Mouse (Mus musculus) kidney, embryonic 15.5 days (tissue): Measurements from ENCODE around the gene Them5. TPM values are rescaled to one million over a fixed set of nuclear protein-coding genes. Genes with fewer than 3 reads are reported as not detected.

Source experiments
- ATAC-seq: fragments of 200-750 bp; cut with Nextera tagmentation; replicated peaks from 2 replicates; pipeline ENCODE4 v1.8.0; 2017; ENCODE audit warnings: moderate TSS enrichment; ENCODE audit not compliant: low FRiP score
- H3K27ac ChIP-seq: fragments of 300-500 bp; sonication (generic); 2 replicates; pipeline ENCODE4 v1.5.1; 2015; ENCODE audit warnings: mild to moderate bottlenecking, inconsistent platforms
- H3K27me3 ChIP-seq: fragments of 300-500 bp; sonication (generic); 2 replicates; pipeline ENCODE4 v1.6.1; 2015; ENCODE audit warnings: inconsistent platforms
- H3K36me3 ChIP-seq: fragments of 300-500 bp; sonication (generic); 2 replicates; pipeline ENCODE4 v1.6.1; 2015; ENCODE audit warnings: inconsistent platforms
- H3K4me1 ChIP-seq: fragments of 300-500 bp; sonication (generic); 2 replicates; pipeline ENCODE4 v1.6.1; 2015; ENCODE audit warnings: inconsistent platforms
- H3K4me2 ChIP-seq: fragments of 300-500 bp; sonication (generic); 2 replicates; pipeline ENCODE4 v1.6.1; 2015; ENCODE audit warnings: moderate library complexity, mild to moderate bottlenecking, inconsistent platforms
- H3K4me3 ChIP-seq: fragments of 300-500 bp; sonication (generic); replicated peaks from 2 replicates; pipeline ENCODE4 v1.5.1; 2015; ENCODE audit warnings: mild to moderate bottlenecking, inconsistent platforms
- H3K9ac ChIP-seq: fragments of 300-500 bp; sonication (generic); 2 replicates; pipeline ENCODE4 v1.6.1; 2015; ENCODE audit warnings: mild to moderate bottlenecking, inconsistent platforms
- H3K9me3 ChIP-seq: fragments of 300-500 bp; sonication (generic); replicated peaks from 2 replicates; pipeline ENCODE4 v1.6.1; 2016; ENCODE audit warnings: inconsistent platforms
- WGBS: fragments of 180-500 bp; shearing (Covaris S2); methylation state at CpG from one replicate; pipeline ENCODE4 v1.1.7; 2015; ENCODE audit warnings: mixed read lengths; 5-methylcytosine and 5-hydroxymethylcytosine counted together
- polyA plus RNA-seq: library from polyadenylated mRNA; unstranded; fragments of >200 nt; fragmentation: Nextera tagmentation; extraction: Ambion mirVana; gene quantifications from 2 replicates; pipeline ENCODE4 v1.2.1, GENCODE M21; 2015

Them5 gene
- polyA plus RNA-seq: 1.3 TPM in 1 of 2 replicates, not detected in the other

GRCm38 (mm10) chr3:94341959-94342422 lies at the start of gene Them5:
Them5 (plus strand) TSS chr3:94342099.
- no peak within 1 kb of the TSS for H3K27ac ChIP-seq
- no peak within 1 kb of the TSS for H3K4me3 ChIP-seq
- H3K36me3 ChIP-seq: no peaks in the 10 kb centered on the region
- no peaks in the 10 kb centered on the region for H3K27me3 ChIP-seq
- H3K4me2 ChIP-seq: no peak within 1 kb of the TSS
- WGBS: 46% methylated on average over 3 of the region's 3 CpGs
- no peaks in the 10 kb centered on the region for H3K9me3 ChIP-seq
- H3K4me1 ChIP-seq: no peaks in the 10 kb centered on the region
- no peak within 1 kb of the TSS for H3K9ac ChIP-seq
- ATAC-seq: no peak

GRCm38 (mm10) chr3:94305457-94305856 lies 36.4 kb upstream of the Them5 start:
- WGBS: 72% methylated on average over 1 of the region's 1 CpGs
- Histone ChIP-seq H3K4me2 (no peak overlapping the region), H3K9me3 (no peaks in the 10 kb centered on the region), H3K4me1 (0 out of 2 replicates have a peak, but pooled peaks cover 4% of the 10 kb centered on the region), H3K27ac (no peak overlapping the region), H3K9ac (no peak overlapping the region), H3K36me3 (no peaks in the 10 kb centered on the region), H3K4me3 (no peak overlapping the region), H3K27me3 (no peaks in the 10 kb centered on the region)
- no peak for ATAC-seq

- no peak overlapping the region for H3K4me2 ChIP-seq
Observed at GRCm38 (mm10) chr3:94306975-94307374, 34.9 kb upstream of the Them5 start.

GRCm38 (mm10) chr3:94309633-94310363 lies 32.1 kb upstream of the Them5 start, which contains the start of gene Them4:
Them4 (plus strand) TSS chr3:94310089.
- peak within 1 kb of the TSS; percentile 65 for H3K9ac ChIP-seq
- H3K4me1 ChIP-seq: peaks cover 9% of the 10 kb centered on the region; the same call in 1 of the 2 replicates
- peak; percentile 100 for ATAC-seq
- no peaks in the 10 kb centered on the region for H3K9me3 ChIP-seq
- peak within 1 kb of the TSS; percentile 78 for H3K4me2 ChIP-seq
- H3K27ac ChIP-seq: peak within 1 kb of the TSS; percentile 91
- 2% methylated on average over 47 of the region's 47 CpGs for WGBS
- H3K36me3 ChIP-seq: no peaks in the 10 kb centered on the region
- peak within 1 kb of the TSS; percentile 66 for H3K4me3 ChIP-seq
- H3K27me3 ChIP-seq: no peaks in the 10 kb centered on the region

More at GRCm38 (mm10) chr3:94306975-94307374, 34.9 kb upstream of the Them5 start:
- no peak overlapping the region for H3K4me3 ChIP-seq
- no peak for ATAC-seq
- H3K9me3 ChIP-seq: no peaks in the 10 kb centered on the region
- H3K27me3 ChIP-seq: no peaks in the 10 kb centered on the region
- no peaks in the 10 kb centered on the region for H3K36me3 ChIP-seq
- no peak overlapping the region for H3K27ac ChIP-seq
- H3K4me1 ChIP-seq: peaks cover 9% of the 10 kb centered on the region; the same call in 1 of the 2 replicates
- H3K9ac ChIP-seq: no peak overlapping the region

GRCm38 (mm10) chr3:94310491-94310890 lies 31.4 kb upstream of the Them5 start:
- Histone ChIP-seq H3K4me3 (peak overlapping the region; percentile 66), H3K27ac (peak overlapping the region; percentile 91), H3K9me3 (no peaks in the 10 kb centered on the region), H3K4me1 (peaks cover 9% of the 10 kb centered on the region; the same call in 1 of the 2 replicates), H3K4me2 (peak overlapping the region; percentile 78), H3K9ac (peak overlapping the region; percentile 65), H3K36me3 (no peaks in the 10 kb centered on the region), H3K27me3 (no peaks in the 10 kb centered on the region)
- ATAC-seq: no peak
- 50% methylated on average over 7 of the region's 7 CpGs for WGBS

GRCm38 (mm10) chr3:94310911-94311310 lies 31.0 kb upstream of the Them5 start:
- peak overlapping the region; percentile 66 for H3K4me3 ChIP-seq
- no peaks in the 10 kb centered on the region for H3K9me3 ChIP-seq
- 75% methylated on average over 6 of the region's 6 CpGs for WGBS
- no peak for ATAC-seq
- peaks cover 9% of the 10 kb centered on the region; the same call in 1 of the 2 replicates for H3K4me1 ChIP-seq
- no peak overlapping the region for H3K27ac ChIP-seq
- H3K27me3 ChIP-seq: no peaks in the 10 kb centered on the region
- peak overlapping the region; percentile 78 for H3K4me2 ChIP-seq
- H3K9ac ChIP-seq: no peak overlapping the region
- H3K36me3 ChIP-seq: no peaks in the 10 kb centered on the region

GRCm38 (mm10) chr3:94311376-94311775 lies 30.5 kb upstream of the Them5 start:
- Histone ChIP-seq H3K9me3 (no peaks in the 10 kb centered on the region), H3K27me3 (no peaks in the 10 kb centered on the region), H3K27ac (no peak overlapping the region), H3K4me1 (peaks cover 9% of the 10 kb centered on the region; the same call in 1 of the 2 replicates), H3K4me3 (peak overlapping the region; percentile 66; the same call in 1 of the 2 replicates), H3K36me3 (no peaks in the 10 kb centered on the region), H3K4me2 (peak overlapping the region; percentile 78), H3K9ac (no peak overlapping the region)
- no peak for ATAC-seq
- WGBS: 82% methylated on average over 4 of the region's 4 CpGs

- Histone ChIP-seq H3K4me2 (no peak overlapping the region), H3K4me3 (no peak overlapping the region), H3K9me3 (no peaks in the 10 kb centered on the region), H3K36me3 (peaks cover 15% of the 10 kb centered on the region; the same call in 1 of the 2 replicates), H3K9ac (no peak overlapping the region), H3K4me1 (no peaks in the 10 kb centered on the region), H3K27ac (no peak overlapping the region), H3K27me3 (no peaks in the 10 kb centered on the region)
- 60% methylated on average over 3 of the region's 3 CpGs for WGBS
- no peak for ATAC-seq
Observed at GRCm38 (mm10) chr3:94328681-94329080, 13.2 kb upstream of the Them5 start.

- no peak for ATAC-seq
- Histone ChIP-seq H3K27ac (no peak overlapping the region), H3K4me3 (no peak overlapping the region), H3K9ac (no peak overlapping the region), H3K9me3 (no peaks in the 10 kb centered on the region), H3K36me3 (peaks cover 5% of the 10 kb centered on the region; the same call in 1 of the 2 replicates), H3K4me2 (no peak overlapping the region), H3K27me3 (no peaks in the 10 kb centered on the region), H3K4me1 (no peaks in the 10 kb centered on the region)
- WGBS: 95% methylated on average over 4 of the region's 4 CpGs
Observed at GRCm38 (mm10) chr3:94334442-94334841, 7.5 kb upstream of the Them5 start.

GRCm38 (mm10) chr3:94338522-94338921 lies 3.4 kb upstream of the Them5 start:
- WGBS: 81% methylated on average over 3 of the region's 3 CpGs
- H3K4me3 ChIP-seq: no peak overlapping the region
- no peaks in the 10 kb centered on the region for H3K9me3 ChIP-seq
- no peak overlapping the region for H3K9ac ChIP-seq
- no peak for ATAC-seq
- H3K36me3 ChIP-seq: no peaks in the 10 kb centered on the region
- no peaks in the 10 kb centered on the region for H3K27me3 ChIP-seq
- H3K27ac ChIP-seq: no peak overlapping the region
- no peaks in the 10 kb centered on the region for H3K4me1 ChIP-seq
- no peak overlapping the region for H3K4me2 ChIP-seq

GRCm38 (mm10) chr3:94342552-94342951 lies 653 bp downstream of the Them5 start:
- WGBS: 55% methylated on average over 1 of the region's 1 CpGs
- Histone ChIP-seq H3K27me3 (no peaks in the 10 kb centered on the region), H3K4me3 (no peak overlapping the region), H3K9ac (no peak overlapping the region), H3K4me1 (no peaks in the 10 kb centered on the region), H3K27ac (no peak overlapping the region), H3K4me2 (no peak overlapping the region), H3K9me3 (no peaks in the 10 kb centered on the region), H3K36me3 (no peaks in the 10 kb centered on the region)
- no peak for ATAC-seq

- Histone ChIP-seq H3K9ac (no peak overlapping the region), H3K27ac (no peak overlapping the region), H3K4me1 (no peaks in the 10 kb centered on the region), H3K27me3 (no peaks in the 10 kb centered on the region), H3K36me3 (no peaks in the 10 kb centered on the region), H3K4me2 (no peak overlapping the region), H3K4me3 (no peak overlapping the region), H3K9me3 (no peaks in the 10 kb centered on the region)
- ATAC-seq: no peak
- WGBS: 90% methylated on average over 2 of the region's 2 CpGs
Observed at GRCm38 (mm10) chr3:94344182-94344581, 2.3 kb downstream of the Them5 start.
